Mouse (Mus musculus): Measurements from ENCODE around the gene Ccdc184. TPM values are rescaled to one million over a fixed set of nuclear protein-coding genes. Genes with fewer than 3 reads are reported as not detected.

Ccdc184 gene
- polyA plus RNA-seq, 1 experiment from 2014 or later: 2.5 TPM

GRCm38 (mm10) chr15:98149166-98149602 is 17.8 kb upstream of the Ccdc184 start:
- Histone ChIP-seq H3K4me2 (ENCODE audit: low read depth, low read length) (no peak overlapping the region), H3K36me3 (ENCODE audit: control insufficient read depth, insufficient read depth, low read length) (no peaks in the 10 kb centered on the region), H3K4me1 (ENCODE audit: control insufficient read depth, insufficient read depth, low read length) (peaks cover 6% of the 10 kb centered on the region; the same call in 1 of the 2 replicates), H3K9ac (ENCODE audit: low read depth, low read length) (no peak overlapping the region), H3K4me3 (ENCODE audit: low read depth, low read length) (no peak overlapping the region), H3K27me3 (replicated peaks; ENCODE audit: control insufficient read depth, insufficient read depth, low read length) (no peaks in the 10 kb centered on the region), H3K27ac (replicated peaks; ENCODE audit: low read depth, low read length) (no peak overlapping the region), H3K9me3 (ENCODE audit: control insufficient read depth, low read length) (no peaks in the 10 kb centered on the region)
- WGBS: 49% methylated on average over 10 of the region's 10 CpGs
- ATAC-seq (ENCODE audit: low read depth): no peak; the same call in 1 of the 2 replicates
- peak; percentile 35 for DNase-seq (ENCODE audit: low spot score)

- no peak for ATAC-seq (ENCODE audit: low read depth)
- Histone ChIP-seq H3K4me1 (ENCODE audit: control insufficient read depth, insufficient read depth, low read length) (no peaks in the 10 kb centered on the region), H3K9me3 (ENCODE audit: control insufficient read depth, low read length) (no peaks in the 10 kb centered on the region), H3K4me3 (ENCODE audit: low read depth, low read length) (no peak overlapping the region), H3K9ac (ENCODE audit: low read depth, low read length) (peak overlapping the region; percentile 30; the same call in 1 of the 2 replicates), H3K4me2 (ENCODE audit: low read depth, low read length) (no peak overlapping the region), H3K36me3 (ENCODE audit: control insufficient read depth, insufficient read depth, low read length) (no peaks in the 10 kb centered on the region), H3K27ac (replicated peaks; ENCODE audit: low read depth, low read length) (no peak overlapping the region), H3K27me3 (replicated peaks; ENCODE audit: control insufficient read depth, insufficient read depth, low read length) (no peaks in the 10 kb centered on the region)
- peak; percentile 21 for DNase-seq (ENCODE audit: low spot score)
- 39% methylated on average over 7 of the region's 7 CpGs for WGBS
Measured at GRCm38 (mm10) chr15:98152916-98153315, 14.0 kb upstream of the Ccdc184 start.

- Histone ChIP-seq H3K4me1 (ENCODE audit: control insufficient read depth, insufficient read depth, low read length) (no peaks in the 10 kb centered on the region), H3K4me2 (ENCODE audit: low read depth, low read length) (no peak overlapping the region), H3K36me3 (ENCODE audit: control insufficient read depth, insufficient read depth, low read length) (no peaks in the 10 kb centered on the region), H3K9me3 (ENCODE audit: control insufficient read depth, low read length) (no peaks in the 10 kb centered on the region), H3K27me3 (replicated peaks; ENCODE audit: control insufficient read depth, insufficient read depth, low read length) (no peaks in the 10 kb centered on the region), H3K4me3 (ENCODE audit: low read depth, low read length) (no peak overlapping the region), H3K9ac (ENCODE audit: low read depth, low read length) (no peak overlapping the region), H3K27ac (replicated peaks; ENCODE audit: low read depth, low read length) (no peak overlapping the region)
- DNase-seq (ENCODE audit: low spot score) (peak; percentile 85), ATAC-seq (ENCODE audit: low read depth) (0 out of 2 replicates have a peak, but pooled peaks have one; percentile 30)
- WGBS: 27% methylated on average over 3 of the region's 3 CpGs
Measured at GRCm38 (mm10) chr15:98153625-98154024, 13.3 kb upstream of the Ccdc184 start.

- Histone ChIP-seq H3K27me3 (replicated peaks; ENCODE audit: control insufficient read depth, insufficient read depth, low read length) (no peaks in the 10 kb centered on the region), H3K9ac (ENCODE audit: low read depth, low read length) (no peak overlapping the region), H3K4me1 (ENCODE audit: control insufficient read depth, insufficient read depth, low read length) (no peaks in the 10 kb centered on the region), H3K36me3 (ENCODE audit: control insufficient read depth, insufficient read depth, low read length) (no peaks in the 10 kb centered on the region), H3K9me3 (ENCODE audit: control insufficient read depth, low read length) (no peaks in the 10 kb centered on the region), H3K4me2 (ENCODE audit: low read depth, low read length) (no peak overlapping the region), H3K4me3 (ENCODE audit: low read depth, low read length) (no peak overlapping the region), H3K27ac (replicated peaks; ENCODE audit: low read depth, low read length) (no peak overlapping the region)
- DNase-seq (ENCODE audit: low spot score) (no peak), ATAC-seq (ENCODE audit: low read depth) (no peak)
- 65% methylated on average over 4 of the region's 4 CpGs for WGBS
Measured at GRCm38 (mm10) chr15:98154146-98154545, 12.8 kb upstream of the Ccdc184 start.

- Histone ChIP-seq H3K27me3 (replicated peaks; ENCODE audit: control insufficient read depth, insufficient read depth, low read length) (no peaks in the 10 kb centered on the region), H3K9me3 (ENCODE audit: control insufficient read depth, low read length) (no peaks in the 10 kb centered on the region), H3K36me3 (ENCODE audit: control insufficient read depth, insufficient read depth, low read length) (no peaks in the 10 kb centered on the region), H3K4me3 (ENCODE audit: low read depth, low read length) (no peak overlapping the region), H3K27ac (replicated peaks; ENCODE audit: low read depth, low read length) (no peak overlapping the region), H3K9ac (ENCODE audit: low read depth, low read length) (no peak overlapping the region), H3K4me1 (ENCODE audit: control insufficient read depth, insufficient read depth, low read length) (no peaks in the 10 kb centered on the region), H3K4me2 (ENCODE audit: low read depth, low read length) (no peak overlapping the region)
- no peak for ATAC-seq (ENCODE audit: low read depth)
- no peak for DNase-seq (ENCODE audit: low spot score)
- WGBS: 85% methylated on average over 3 of the region's 3 CpGs
Measured at GRCm38 (mm10) chr15:98154631-98155030, 12.3 kb upstream of the Ccdc184 start.

GRCm38 (mm10) chr15:98155272-98155671 is 11.7 kb upstream of the Ccdc184 start:
- no peak for ATAC-seq (ENCODE audit: low read depth)

GRCm38 (mm10) chr15:98155944-98156343 is 11.0 kb upstream of the Ccdc184 start:
- H3K4me2 ChIP-seq (ENCODE audit: low read depth, low read length): no peak overlapping the region
- H3K4me1 ChIP-seq (ENCODE audit: control insufficient read depth, insufficient read depth, low read length): no peaks in the 10 kb centered on the region
- 53% methylated on average over 4 of the region's 4 CpGs for WGBS
- no peak for DNase-seq (ENCODE audit: low spot score)
- no peak for ATAC-seq (ENCODE audit: low read depth)
- no peaks in the 10 kb centered on the region for H3K27me3 ChIP-seq (replicated peaks; ENCODE audit: control insufficient read depth, insufficient read depth, low read length)
- no peak overlapping the region for H3K27ac ChIP-seq (replicated peaks; ENCODE audit: low read depth, low read length)
- no peak overlapping the region for H3K9ac ChIP-seq (ENCODE audit: low read depth, low read length)
- no peaks in the 10 kb centered on the region for H3K36me3 ChIP-seq (ENCODE audit: control insufficient read depth, insufficient read depth, low read length)
- no peak overlapping the region for H3K4me3 ChIP-seq (ENCODE audit: low read depth, low read length)
- no peaks in the 10 kb centered on the region for H3K9me3 ChIP-seq (ENCODE audit: control insufficient read depth, low read length)

More at GRCm38 (mm10) chr15:98155272-98155671, 11.7 kb upstream of the Ccdc184 start:
- no peak overlapping the region for H3K4me3 ChIP-seq (ENCODE audit: low read depth, low read length)
- no peaks in the 10 kb centered on the region for H3K9me3 ChIP-seq (ENCODE audit: control insufficient read depth, low read length)
- H3K36me3 ChIP-seq (ENCODE audit: control insufficient read depth, insufficient read depth, low read length): no peaks in the 10 kb centered on the region
- DNase-seq (ENCODE audit: low spot score): no peak
- WGBS: 85% methylated on average over 5 of the region's 5 CpGs
- H3K27me3 ChIP-seq (replicated peaks; ENCODE audit: control insufficient read depth, insufficient read depth, low read length): no peaks in the 10 kb centered on the region
- no peak overlapping the region for H3K9ac ChIP-seq (ENCODE audit: low read depth, low read length)
- H3K27ac ChIP-seq (replicated peaks; ENCODE audit: low read depth, low read length): no peak overlapping the region
- no peaks in the 10 kb centered on the region for H3K4me1 ChIP-seq (ENCODE audit: control insufficient read depth, insufficient read depth, low read length)
- H3K4me2 ChIP-seq (ENCODE audit: low read depth, low read length): no peak overlapping the region

GRCm38 (mm10) chr15:98157253-98157652 is 9.7 kb upstream of the Ccdc184 start:
- ATAC-seq (ENCODE audit: low read depth): no peak
- no peak overlapping the region for H3K4me3 ChIP-seq (ENCODE audit: low read depth, low read length)

GRCm38 (mm10) chr15:98161026-98161805 is 5.7 kb upstream of the Ccdc184 start:
- Histone ChIP-seq H3K4me2 (ENCODE audit: low read depth, low read length) (no peak overlapping the region), H3K27ac (replicated peaks; ENCODE audit: low read depth, low read length) (no peak overlapping the region), H3K27me3 (replicated peaks; ENCODE audit: control insufficient read depth, insufficient read depth, low read length) (peaks cover 8% of the 10 kb centered on the region; the same call in 1 of the 2 replicates), H3K36me3 (ENCODE audit: control insufficient read depth, insufficient read depth, low read length) (no peaks in the 10 kb centered on the region), H3K4me1 (ENCODE audit: control insufficient read depth, insufficient read depth, low read length) (no peaks in the 10 kb centered on the region), H3K9ac (ENCODE audit: low read depth, low read length) (no peak overlapping the region), H3K9me3 (ENCODE audit: control insufficient read depth, low read length) (no peaks in the 10 kb centered on the region), H3K4me3 (ENCODE audit: low read depth, low read length) (no peak overlapping the region)
- DNase-seq (ENCODE audit: low spot score) (no peak), ATAC-seq (ENCODE audit: low read depth) (no peak)
- WGBS: 61% methylated on average over 19 of the region's 19 CpGs

More at GRCm38 (mm10) chr15:98157253-98157652, 9.7 kb upstream of the Ccdc184 start:
- H3K4me1 ChIP-seq (ENCODE audit: control insufficient read depth, insufficient read depth, low read length): no peaks in the 10 kb centered on the region
- no peak overlapping the region for H3K9ac ChIP-seq (ENCODE audit: low read depth, low read length)
- no peak overlapping the region for H3K27ac ChIP-seq (replicated peaks; ENCODE audit: low read depth, low read length)
- whole genome bisulfite sequencing: 61% methylated on average over 1 of the region's 1 CpGs
- no peaks in the 10 kb centered on the region for H3K36me3 ChIP-seq (ENCODE audit: control insufficient read depth, insufficient read depth, low read length)
- no peak overlapping the region for H3K4me2 ChIP-seq (ENCODE audit: low read depth, low read length)
- DNase-seq (ENCODE audit: low spot score): no peak
- no peaks in the 10 kb centered on the region for H3K9me3 ChIP-seq (ENCODE audit: control insufficient read depth, low read length)
- H3K27me3 ChIP-seq (replicated peaks; ENCODE audit: control insufficient read depth, insufficient read depth, low read length): no peaks in the 10 kb centered on the region
